Comparison of ENCODE assay signal across 10 mouse cellular contexts in the genomic region with DNA sequence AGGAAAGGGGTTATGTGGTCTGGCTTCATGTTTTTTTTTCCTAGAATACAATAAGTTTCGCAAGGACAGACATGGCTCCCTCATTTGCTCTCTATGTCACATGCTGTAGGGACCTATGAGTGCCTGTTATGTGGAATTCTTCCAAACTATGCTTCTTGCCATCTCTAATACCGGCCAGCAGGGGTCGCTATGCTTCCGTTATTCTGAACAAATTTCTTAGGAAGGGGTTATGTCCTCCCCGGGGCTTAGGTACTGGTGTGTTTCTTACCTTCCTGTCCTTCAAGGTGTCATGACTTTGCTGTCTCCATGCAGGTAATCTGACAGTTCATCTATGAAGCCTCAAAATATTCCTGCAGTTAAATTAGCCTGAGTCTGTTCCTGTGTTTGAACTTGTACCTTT.
A peak's percentile ranks its signal among the peaks of the same experiment; 100 is the strongest.
DNase-seq lines count a peak whose midpoint lies in the region; ATAC-seq and TF ChIP-seq lines count a peak whose summit lies in the region.
"Had no signal": no experiment of that assay in that cellular context is flagged by ENCODE, and none has a peak within 500 bp of the region (broad histone marks: within the 10 kb centered on the region; RNA-seq: fewer than 3 reads in every experiment).

No protein-coding gene starts in this region.

- H3K9ac ChIP-seq in forebrain, embryonic 15.5 days (replicated peaks), result no peak overlapping the region
- no peak overlapping the region for H3K9ac ChIP-seq in liver, adult 2 months (ENCODE audit: low read depth, low read length)
- H3K9ac ChIP-seq in liver, embryonic 12.5 days, result no peak overlapping the region
- H3K9ac ChIP-seq in midbrain, embryonic 14.5 days (replicated peaks; ENCODE audit: low read length), result no peak overlapping the region
- H3K9ac ChIP-seq: liver, embryonic 13.5 days; stomach, embryonic 15.5 days had no signal

- peaks cover 13% of the 10 kb centered on the region for H3K4me1 ChIP-seq in forebrain, embryonic 10.5 days
- no peaks in the 10 kb centered on the region for H3K4me1 ChIP-seq in forebrain, embryonic 15.5 days
- no peaks in the 10 kb centered on the region for H3K4me1 ChIP-seq in liver, adult 2 months (ENCODE audit: control insufficient read depth, insufficient read depth, low read length)
- H3K4me1 ChIP-seq in liver, embryonic 12.5 days, result no peaks in the 10 kb centered on the region
- no peaks in the 10 kb centered on the region for H3K4me1 ChIP-seq in midbrain, embryonic 14.5 days (ENCODE audit: control insufficient read depth, insufficient read depth, low read length)
- H3K4me1 ChIP-seq: liver, embryonic 13.5 days; stomach, embryonic 15.5 days had no signal

- intact Hi-C loops in heart, postnatal 36 days (cut with DNase I), result no loop called here

- no peak overlapping the region for H3K4me3 ChIP-seq in forebrain, embryonic 10.5 days
- no peak overlapping the region for H3K4me3 ChIP-seq in forebrain, embryonic 15.5 days
- no peak overlapping the region for H3K4me3 ChIP-seq in liver, adult 2 months (ENCODE audit: insufficient read depth, low read depth, low read length)
- H3K4me3 ChIP-seq in liver, embryonic 12.5 days, result no peak overlapping the region
- H3K4me3 ChIP-seq in midbrain, embryonic 14.5 days (replicated peaks; ENCODE audit: low read depth, low read length), result no peak overlapping the region
- H3K4me3 ChIP-seq: liver, embryonic 13.5 days; stomach, embryonic 15.5 days had no signal

- ATAC-seq in forebrain, embryonic 15.5 days (replicated peaks), result no peak
- ATAC-seq in liver, embryonic 12.5 days, result no peak
- ATAC-seq in midbrain, embryonic 14.5 days (ENCODE audit: low FRiP score, low TSS enrichment), result no peak

- no peak for TF ChIP-seq CTCF in liver, adult 2 months (IDR thresholded peaks at IDR 0.05; ENCODE audit: low read depth, low read length)

- peak; percentile 33 for DNase-seq in forebrain, embryonic 10.5 days (ENCODE audit: extremely low spot score, low spot score)
- peak; percentile 3 for DNase-seq in liver, adult 2 months (ENCODE audit: extremely low read depth, low read depth, low spot score)
- DNase-seq in cerebellum, adult 18-20 months, result peak; percentile 3 to 22
- peak; percentile 64 for DNase-seq in midbrain, embryonic 14.5 days
- DNase-seq in heart, postnatal 36 days, result no peak
- DNase-seq in urinary bladder, adult 18-20 months (ENCODE audit: low spot score in 2 of 2), result no peak
- DNase-seq: liver, embryonic 13.5 days had no signal

- no peaks in the 10 kb centered on the region for H3K36me3 ChIP-seq in forebrain, embryonic 10.5 days (replicated peaks)
- H3K36me3 ChIP-seq in forebrain, embryonic 15.5 days, result no peaks in the 10 kb centered on the region
- H3K36me3 ChIP-seq in liver, adult 2 months (ENCODE audit: control insufficient read depth, insufficient read depth, low read length), result no peaks in the 10 kb centered on the region
- no peaks in the 10 kb centered on the region for H3K36me3 ChIP-seq in liver, embryonic 12.5 days
- H3K36me3 ChIP-seq in midbrain, embryonic 14.5 days (ENCODE audit: control insufficient read depth, insufficient read depth, low read length), result no peaks in the 10 kb centered on the region
- H3K36me3 ChIP-seq: liver, embryonic 13.5 days; stomach, embryonic 15.5 days had no signal

- no peak overlapping the region for H3K4me2 ChIP-seq in forebrain, embryonic 15.5 days (replicated peaks)
- H3K4me2 ChIP-seq in liver, embryonic 12.5 days, result no peak overlapping the region
- no peak overlapping the region for H3K4me2 ChIP-seq in midbrain, embryonic 14.5 days (ENCODE audit: low read length)
- H3K4me2 ChIP-seq: liver, embryonic 13.5 days; stomach, embryonic 15.5 days had no signal

- H3K27me3 ChIP-seq in forebrain, embryonic 10.5 days (ENCODE audit: poor library complexity, severe bottlenecking), result peaks cover 10% of the 10 kb centered on the region; the same call in 1 of the 2 replicates
- H3K27me3 ChIP-seq in forebrain, embryonic 15.5 days, result no peaks in the 10 kb centered on the region
- no peaks in the 10 kb centered on the region for H3K27me3 ChIP-seq in liver, adult 2 months (ENCODE audit: control insufficient read depth, insufficient read depth, low read length)
- H3K27me3 ChIP-seq in liver, embryonic 12.5 days (replicated peaks), result no peaks in the 10 kb centered on the region; the same call in 1 of the 2 replicates
- no peaks in the 10 kb centered on the region for H3K27me3 ChIP-seq in midbrain, embryonic 14.5 days (ENCODE audit: control insufficient read depth, insufficient read depth, low read length)
- H3K27me3 ChIP-seq: liver, embryonic 13.5 days; stomach, embryonic 15.5 days had no signal

- no peak overlapping the region for H3K27ac ChIP-seq in forebrain, embryonic 10.5 days
- no peak overlapping the region for H3K27ac ChIP-seq in forebrain, embryonic 15.5 days (replicated peaks)
- H3K27ac ChIP-seq in liver, adult 2 months (replicated peaks; ENCODE audit: insufficient read depth, low read depth, low read length), result no peak overlapping the region
- no peak overlapping the region for H3K27ac ChIP-seq in liver, embryonic 12.5 days
- no peak overlapping the region for H3K27ac ChIP-seq in midbrain, embryonic 14.5 days (replicated peaks; ENCODE audit: low read depth, low read length)
- H3K27ac ChIP-seq: liver, embryonic 13.5 days; stomach, embryonic 15.5 days had no signal

- no peak for TF ChIP-seq POLR2A in liver, adult 2 months (IDR thresholded peaks at IDR 0.05; ENCODE audit: extremely low read depth, insufficient read depth, low read length)

- 19% methylated on average over 5 of the region's 5 CpGs for WGBS in forebrain, embryonic 10.5 days
- WGBS in forebrain, embryonic 15.5 days, result 17% methylated on average over 5 of the region's 5 CpGs
- WGBS in liver, adult 2 months, result 18% methylated on average over 5 of the region's 5 CpGs
- WGBS in liver, embryonic 12.5 days (ENCODE audit: insufficient replicate concordance), result 9% methylated on average over 5 of the region's 5 CpGs
- 14% methylated on average over 5 of the region's 5 CpGs for WGBS in midbrain, embryonic 14.5 days

- no peaks in the 10 kb centered on the region for H3K9me3 ChIP-seq in forebrain, embryonic 10.5 days
- no peaks in the 10 kb centered on the region for H3K9me3 ChIP-seq in forebrain, embryonic 15.5 days
- H3K9me3 ChIP-seq in liver, embryonic 12.5 days (replicated peaks), result no peaks in the 10 kb centered on the region
- no peaks in the 10 kb centered on the region for H3K9me3 ChIP-seq in midbrain, embryonic 14.5 days (ENCODE audit: control insufficient read depth, low read length)
- H3K9me3 ChIP-seq: liver, embryonic 13.5 days; stomach, embryonic 15.5 days had no signal

- no peaks in the 10 kb centered on the region for H3K79me2 ChIP-seq in liver, adult 2 months (ENCODE audit: control insufficient read depth, insufficient read depth, low read length)

Comparison
In these comparisons a context has a peak if more than half of its experiments do, and no peak if none do; other contexts are left out.
1. DNase-seq: peak in forebrain, embryonic 10.5 days (single experiment), liver, adult 2 months (single experiment), cerebellum, adult 18-20 months (2 of 2) and midbrain, embryonic 14.5 days (single experiment); none in heart, postnatal 36 days (0 of 2) and urinary bladder, adult 18-20 months (0 of 2).